Mouse (Mus musculus): ENCODE results near the gene Trit1. TPM values are rescaled to one million over a fixed set of nuclear protein-coding genes. Genes with fewer than 3 reads are reported as not detected.
A peak's percentile ranks its signal among the peaks of the same experiment; 100 is the strongest.
"Not testable (repeated sequence)": the region's sequence is repeated elsewhere in the genome, so short reads cannot be mapped to it uniquely, and the experiment has no call there.

Trit1 gene
- total RNA-seq, 2 experiments from 2014 or later, result 5.7 to 7.0 TPM

GRCm38 (mm10) chr4:122996221-122996617 is 20.2 kb upstream of the Trit1 start:
- DNase-seq, result peak; percentile 30 to 40
- intact Hi-C loops (cut with DNase I), result no loop called here

DNA sequence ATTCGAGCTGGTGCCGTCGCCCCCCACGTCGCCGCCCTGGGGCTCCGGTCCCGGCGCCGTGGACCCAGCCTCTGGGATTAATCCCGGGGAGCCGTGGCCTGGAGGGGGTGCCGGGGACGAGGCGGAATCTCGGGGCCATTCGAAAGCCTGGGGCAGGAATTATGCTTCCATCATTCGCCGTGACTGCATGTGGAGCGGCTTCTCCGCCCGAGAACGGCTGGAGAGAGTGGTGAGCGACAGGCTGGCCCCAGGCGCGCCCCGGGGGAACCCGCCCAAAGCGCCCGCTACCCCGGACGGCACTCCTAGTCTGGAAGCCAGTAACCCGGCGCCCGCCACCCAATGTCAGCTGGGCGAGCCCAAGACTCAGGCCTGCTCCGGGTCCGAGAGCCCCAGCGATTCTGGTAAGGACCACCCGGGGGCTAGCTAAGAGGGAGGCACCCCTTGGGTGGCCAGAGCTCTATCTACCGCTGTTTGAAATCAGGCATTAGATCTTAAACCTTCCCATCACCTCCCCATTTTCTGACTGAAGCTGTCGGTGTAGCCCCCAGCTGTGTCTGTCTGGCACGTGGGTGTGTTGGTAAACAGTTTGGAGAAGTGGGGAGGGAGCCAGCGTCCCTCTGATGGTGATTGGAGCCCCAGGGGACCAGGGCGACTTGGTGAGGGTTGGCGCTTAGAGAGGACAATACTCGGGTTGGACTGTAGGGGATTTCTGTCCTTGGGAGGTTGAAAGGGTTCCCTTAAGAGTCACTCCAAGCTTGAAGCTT is 19.6 kb upstream of the Trit1 start:
- intact Hi-C loops (cut with DNase I), result no loop called here
- peak; percentile 25 to 32 for DNase-seq

GRCm38 (mm10) chr4:122998537-122999262 is 17.7 kb upstream of the Trit1 start:
- no peak for DNase-seq
- intact Hi-C loops (cut with DNase I), result no loop called here

DNA sequence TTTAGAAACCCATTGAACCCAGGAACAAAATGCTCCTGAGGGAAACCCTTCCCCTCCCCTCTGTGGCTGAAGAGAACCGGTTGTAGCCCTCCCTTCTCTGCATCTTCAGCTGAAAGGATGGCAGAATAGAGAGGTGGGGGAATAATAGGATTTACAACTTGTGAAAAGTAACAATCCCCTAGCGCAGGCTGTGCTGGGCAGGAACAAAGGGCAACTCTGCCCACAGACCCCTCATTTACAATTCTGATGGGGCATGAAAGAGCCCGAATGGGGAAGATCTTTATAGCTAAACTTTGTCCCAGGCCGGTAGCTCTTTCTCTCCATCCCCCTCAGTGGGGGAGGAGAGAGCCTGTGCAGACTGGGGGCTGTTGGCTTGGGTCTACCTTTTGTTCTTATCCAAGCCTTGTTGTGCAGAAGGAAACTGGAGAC is 17.1 kb upstream of the Trit1 start:
- intact Hi-C loops (cut with DNase I), result no loop called here
- no peak for DNase-seq

GRCm38 (mm10) chr4:123000130-123000529 is 16.3 kb upstream of the Trit1 start:
- DNase-seq, result no peak
- intact Hi-C loops (cut with DNase I), result no loop called here

GRCm38 (mm10) chr4:123000617-123001342 is 15.6 kb upstream of the Trit1 start:
- intact Hi-C loops (cut with DNase I), result no loop called here
- no peak for DNase-seq

DNA sequence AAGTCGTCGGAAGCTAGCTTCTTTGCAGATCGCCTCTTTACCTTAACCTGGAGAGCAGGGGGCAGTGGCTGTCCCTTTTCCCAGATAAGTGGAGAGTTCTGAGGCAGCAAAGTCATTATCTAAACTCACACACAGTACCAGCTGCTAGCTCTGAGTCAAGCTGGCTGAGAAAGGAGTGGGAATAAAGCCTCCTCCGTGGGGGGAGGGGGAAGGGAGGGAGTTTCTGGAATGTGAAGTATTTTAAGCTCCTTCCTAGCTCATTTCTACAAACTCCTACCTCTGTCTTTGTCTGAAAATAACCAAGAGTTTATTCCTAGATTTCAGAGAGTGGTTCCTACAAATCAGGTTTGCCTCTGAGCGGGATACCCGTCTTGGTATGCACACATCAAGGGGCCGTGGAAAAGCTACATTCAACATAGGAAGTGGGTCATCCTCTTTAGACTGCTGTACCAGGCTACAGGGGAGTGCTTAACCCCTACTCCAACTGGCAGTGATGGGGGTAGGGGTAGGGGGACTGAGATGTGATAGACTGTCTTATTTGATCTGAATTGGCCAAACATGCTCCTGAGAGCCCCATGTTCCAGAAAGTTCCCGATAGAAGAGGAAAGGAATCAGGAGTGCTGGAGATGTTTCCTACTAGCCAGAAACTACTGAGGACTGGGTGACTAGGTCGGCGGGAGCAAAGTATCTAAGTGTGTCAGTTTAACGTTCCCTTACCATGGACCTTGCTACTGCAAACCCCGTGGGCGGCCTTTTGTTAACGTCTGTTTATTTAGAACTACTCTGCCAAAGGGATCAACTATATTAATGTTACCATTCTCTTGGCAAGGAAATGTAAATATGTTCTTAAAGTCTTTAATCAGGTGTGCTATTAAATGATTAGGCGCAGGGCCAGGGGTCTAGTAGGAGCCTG is 11.1 kb upstream of the Trit1 start:
- intact Hi-C loops (cut with DNase I), result no loop called here
- no peak for DNase-seq

- intact Hi-C loops (cut with DNase I); DNase-seq: not testable (repeated sequence)
These were observed 3.9 kb upstream of the Trit1 start for GRCm38 (mm10) chr4:123012501-123012900.

DNA sequence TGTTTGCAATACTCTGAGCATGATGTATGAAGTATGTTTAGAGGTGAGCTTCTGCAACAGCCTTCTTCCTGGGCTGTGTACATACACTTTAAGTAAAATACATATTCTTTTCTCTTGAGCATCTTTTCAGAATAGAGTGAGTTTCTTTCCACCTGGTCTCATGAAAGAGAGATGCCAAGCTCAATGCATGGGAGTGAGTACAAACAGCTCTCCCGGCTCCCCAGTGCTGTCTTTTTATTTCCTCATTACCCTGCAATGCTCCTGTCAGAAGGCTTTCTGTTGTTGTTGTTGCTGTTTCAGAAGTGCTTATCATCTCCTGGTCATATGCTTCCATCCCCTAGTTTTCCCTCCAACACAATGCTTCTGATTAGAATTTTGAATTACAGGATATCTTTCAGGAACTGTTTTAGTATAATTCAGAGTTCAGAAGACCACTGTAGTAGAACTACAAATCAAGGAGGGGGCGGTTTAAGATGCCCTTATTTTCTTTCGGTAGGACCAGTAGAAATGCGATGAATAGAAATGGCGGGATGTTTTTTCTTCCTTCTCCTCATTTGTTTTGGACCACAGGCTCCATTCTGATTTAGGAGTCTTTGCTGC is 3.0 kb upstream of the Trit1 start:
- intact Hi-C loops (cut with DNase I), result no loop called here

DNA sequence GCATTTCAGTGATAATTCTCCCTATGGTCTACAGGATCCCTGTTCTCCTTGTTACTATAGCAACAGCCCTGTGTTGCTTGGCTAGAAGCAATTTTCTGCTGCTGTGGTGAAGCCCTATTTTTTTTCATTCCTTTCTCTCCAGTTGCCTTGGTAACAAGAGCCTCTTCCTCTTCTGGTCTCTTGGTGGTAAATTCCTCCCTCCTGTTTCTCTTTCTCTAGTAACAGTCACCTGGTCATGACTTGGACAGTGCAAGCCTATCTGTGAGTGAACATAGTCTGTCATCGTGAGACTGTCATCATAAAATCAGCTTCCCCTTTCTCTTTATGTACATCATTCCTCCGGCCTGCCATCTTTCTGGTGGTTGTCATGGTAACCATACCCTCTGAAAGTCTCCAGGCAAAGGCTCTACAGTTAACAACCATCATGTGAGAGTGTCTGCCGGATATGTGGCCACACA is 2.4 kb upstream of the Trit1 start:
- intact Hi-C loops (cut with DNase I), result no loop called here

More for the DNA sequence above, 3.0 kb upstream of the Trit1 start:
- DNase-seq, result no peak

GRCm38 (mm10) chr4:123014501-123015282 is 1.7 kb upstream of the Trit1 start:
- intact Hi-C loops (cut with DNase I), result no loop called here
- DNase-seq, result no peak

More for the DNA sequence above, 2.4 kb upstream of the Trit1 start:
- DNase-seq, result no peak

GRCm38 (mm10) chr4:123021591-123021990 is 5.2 kb downstream of the Trit1 start:
- no peak for DNase-seq
- intact Hi-C loops (cut with DNase I), result no loop called here

DNA sequence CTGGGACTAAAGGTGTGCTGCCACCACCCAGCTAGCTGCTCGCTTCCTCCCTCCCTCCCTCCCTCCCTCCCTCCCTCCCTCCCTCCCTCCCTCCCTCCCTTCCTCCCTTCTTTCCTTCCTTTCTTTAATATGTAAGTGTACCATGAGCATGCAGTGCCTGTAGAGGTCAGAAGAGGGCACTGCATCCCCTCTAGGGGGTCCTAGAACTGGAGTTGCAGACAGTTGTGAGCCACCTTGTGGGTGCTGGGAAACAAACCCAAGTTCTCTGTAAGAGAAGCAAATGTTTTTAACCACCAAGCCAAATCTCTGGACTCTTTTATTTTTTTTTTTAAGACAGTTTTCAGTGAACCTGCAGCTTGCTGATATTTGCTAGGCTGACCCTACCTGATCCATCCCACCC is 6.5 kb downstream of the Trit1 start:
- no peak for DNase-seq
- intact Hi-C loops (cut with DNase I), result no loop called here

- DNase-seq, result no peak
- intact Hi-C loops (cut with DNase I), result no loop called here
These were observed 9.0 kb downstream of the Trit1 start for GRCm38 (mm10) chr4:123025418-123025817.

DNA sequence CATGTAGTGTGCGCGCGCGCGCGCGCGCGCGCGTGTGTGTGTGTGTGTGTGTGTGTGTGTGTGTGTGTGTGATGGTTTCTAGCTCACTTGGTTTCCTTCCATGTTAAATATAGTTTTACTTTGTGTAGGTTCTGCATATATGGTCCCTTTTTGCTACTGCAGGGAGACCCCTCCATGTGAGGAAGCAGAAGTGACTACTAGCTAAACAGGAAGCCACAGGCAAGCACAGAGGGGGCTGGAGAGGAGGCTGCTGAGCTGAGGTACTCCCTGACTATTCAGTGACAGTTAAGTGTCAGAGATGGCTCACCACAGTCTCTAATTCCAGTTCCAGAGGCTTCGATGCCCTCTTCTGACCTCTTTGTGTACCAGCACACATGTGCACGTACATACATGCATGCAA is 9.8 kb downstream of the Trit1 start:
- no peak for DNase-seq
- intact Hi-C loops (cut with DNase I), result no loop called here

GRCm38 (mm10) chr4:123026597-123026996 is 10.2 kb downstream of the Trit1 start:
- DNase-seq, result no peak
- intact Hi-C loops (cut with DNase I), result no loop called here

DNA sequence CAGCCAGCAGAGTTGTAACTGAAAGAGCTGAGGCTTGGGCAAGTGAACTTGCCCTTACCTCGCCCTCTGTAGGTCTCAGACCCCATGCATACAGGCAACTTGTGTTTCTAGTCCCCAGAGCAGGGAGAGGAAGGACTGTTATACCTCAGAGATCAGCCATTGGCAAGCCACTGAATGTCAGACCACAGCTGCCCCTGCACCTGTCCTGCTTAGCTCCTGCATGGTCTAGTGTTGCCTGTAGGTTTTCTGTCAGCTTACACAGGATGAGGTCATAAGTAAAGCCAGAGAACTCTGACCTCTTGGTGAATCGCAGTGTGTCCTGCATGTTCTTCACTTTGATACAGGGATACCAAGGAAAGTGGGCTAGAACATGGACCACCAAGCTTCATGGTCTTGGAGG is 18.4 kb downstream of the Trit1 start:
- intact Hi-C loops (cut with DNase I), result no loop called here
- no peak for DNase-seq

GRCm38 (mm10) chr4:123035636-123036035 is 19.2 kb downstream of the Trit1 start:
- intact Hi-C loops (cut with DNase I), result no loop called here
- no peak for DNase-seq

DNA sequence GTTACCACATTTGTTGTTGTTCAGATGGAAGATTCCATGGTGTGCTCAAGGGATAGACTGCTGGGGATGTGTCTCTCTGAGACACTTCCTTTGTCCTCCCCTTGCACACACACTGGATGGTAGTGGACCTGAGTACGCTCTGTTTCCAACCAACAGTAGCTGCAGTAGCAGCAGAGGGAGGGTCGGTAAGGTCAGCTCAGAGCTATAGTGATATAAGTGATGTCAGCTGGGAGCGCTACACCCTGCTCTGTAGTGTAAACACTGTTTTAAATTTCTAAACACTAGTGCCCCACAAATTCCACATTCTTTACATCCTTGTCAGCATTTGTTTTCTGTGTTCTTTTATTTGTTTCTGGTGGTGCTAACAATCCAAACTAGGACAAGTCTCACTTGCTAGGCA is 20.3 kb downstream of the Trit1 start:
- DNase-seq, result no peak
- intact Hi-C loops (cut with DNase I), result no loop called here
